Mouse (Mus musculus) frontal cortex, postnatal 25 days (tissue): ENCODE measurements around the gene Kif5c.

Experiments
- DNase-seq, 2 experiments: peaks; one replicate each; pipeline ENCODE4 v3.0.0; 2022; ENCODE audit warnings: low spot score in 2 of 2

Gene Kif5c

DNA sequence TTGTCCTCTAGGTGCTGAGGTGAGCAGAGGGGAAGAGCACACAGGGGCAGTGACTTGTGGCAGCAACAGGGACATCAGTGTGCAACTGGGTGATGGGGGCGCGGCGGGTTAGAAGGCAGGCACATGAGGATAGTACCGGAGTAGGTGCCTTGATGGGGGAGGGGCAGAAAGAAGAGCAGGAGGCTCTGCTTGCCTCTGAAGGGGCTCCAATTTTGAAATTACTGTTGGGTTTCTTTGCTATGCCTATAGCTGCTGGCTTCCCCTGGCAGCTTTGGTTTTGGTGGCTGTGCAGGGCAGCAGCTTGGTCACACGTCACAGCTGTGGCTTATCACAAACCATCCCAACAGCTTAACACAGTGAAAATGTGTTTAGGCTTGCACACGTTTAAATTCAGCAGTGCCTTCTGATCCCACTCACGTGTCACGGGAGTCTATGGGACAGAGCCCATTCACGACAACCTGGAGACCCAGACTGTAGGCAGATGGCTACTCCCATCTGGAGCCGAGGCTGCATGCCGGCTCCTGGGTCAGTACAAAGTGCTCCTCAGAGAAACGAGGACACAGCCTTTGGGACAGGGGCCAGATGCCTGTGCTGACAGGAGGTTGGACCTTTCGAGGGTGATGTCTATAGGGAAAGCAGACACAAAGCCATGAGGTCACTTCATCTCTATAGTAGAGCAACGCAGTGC is 126.1 kb downstream of the Kif5c start:
- DNase-seq: no peak

DNA sequence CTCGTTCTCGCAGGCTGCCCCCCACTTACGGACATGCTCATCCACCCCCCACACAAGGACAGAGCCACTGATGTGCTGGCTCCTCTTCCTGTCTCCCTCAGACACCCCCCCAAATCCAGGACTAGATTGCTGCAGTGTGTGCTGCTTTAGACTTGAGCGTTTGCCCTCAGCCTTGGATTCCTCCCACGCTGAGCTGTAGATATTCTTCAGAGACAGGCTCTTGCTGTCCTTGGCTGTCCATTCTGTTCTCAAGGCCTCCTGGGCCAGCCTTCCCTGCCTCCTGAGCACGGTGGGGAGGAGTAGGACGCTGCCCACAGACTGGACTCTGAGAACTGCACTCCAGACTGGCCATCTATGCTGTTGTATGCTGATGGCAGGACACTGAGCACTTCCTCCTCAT is 127.8 kb downstream of the Kif5c start:
- DNase-seq: no peak

DNA sequence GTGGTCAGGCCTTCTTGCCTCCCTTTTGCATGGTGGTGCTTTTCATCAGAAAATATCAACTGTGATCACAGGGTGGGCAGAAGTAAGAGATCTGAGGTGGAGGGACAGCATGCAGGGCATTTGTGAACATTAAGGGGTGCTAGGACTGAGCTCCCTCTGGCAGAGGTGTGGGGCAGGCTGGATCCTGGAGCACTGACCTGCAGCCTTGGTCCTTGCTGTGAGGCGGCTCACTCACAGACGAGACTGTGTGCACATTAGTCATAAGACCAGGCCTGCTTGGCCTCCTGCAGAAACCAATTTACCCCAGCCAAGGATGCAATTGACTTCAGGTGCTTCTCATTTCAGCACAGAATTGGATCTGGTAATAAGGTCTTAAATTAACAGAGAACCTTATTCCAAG is 128.6 kb downstream of the Kif5c start:
- no peak for DNase-seq

DNA sequence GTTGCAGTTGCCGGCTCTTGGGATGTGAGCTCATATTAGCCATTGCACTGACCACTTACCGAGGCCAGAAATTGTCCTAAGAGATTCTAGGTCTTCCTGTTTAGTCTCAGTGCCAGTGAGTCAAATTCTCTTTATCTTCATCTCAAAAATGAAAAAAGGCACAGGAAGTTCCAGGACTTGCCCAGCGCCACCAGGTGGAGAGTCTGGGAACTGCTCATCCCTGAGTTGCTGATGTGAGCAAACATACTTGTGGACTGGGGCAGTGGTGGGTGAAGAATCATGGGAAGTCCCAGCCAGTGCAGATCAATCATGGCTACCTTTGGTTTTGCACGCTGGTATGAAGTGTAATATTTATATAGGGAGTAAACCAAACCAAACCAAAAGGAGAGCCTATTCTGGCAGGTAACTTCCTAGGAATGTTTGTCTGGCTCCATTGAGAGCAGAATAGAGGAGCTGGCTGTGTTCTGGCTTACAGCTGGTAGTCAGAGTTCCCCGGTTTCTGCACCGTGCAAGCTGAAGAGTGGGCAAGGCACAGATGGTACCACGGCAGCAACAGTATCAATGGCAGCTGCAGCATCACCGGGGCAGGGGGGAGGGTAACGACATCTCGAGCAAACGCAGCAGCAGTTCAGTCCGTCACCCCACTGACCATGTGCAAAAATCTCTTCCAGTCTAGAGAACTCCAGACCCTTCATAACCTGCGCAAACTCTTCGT is 129.7 kb downstream of the Kif5c start:
- peak; percentile 55 to 62 for DNase-seq

DNA sequence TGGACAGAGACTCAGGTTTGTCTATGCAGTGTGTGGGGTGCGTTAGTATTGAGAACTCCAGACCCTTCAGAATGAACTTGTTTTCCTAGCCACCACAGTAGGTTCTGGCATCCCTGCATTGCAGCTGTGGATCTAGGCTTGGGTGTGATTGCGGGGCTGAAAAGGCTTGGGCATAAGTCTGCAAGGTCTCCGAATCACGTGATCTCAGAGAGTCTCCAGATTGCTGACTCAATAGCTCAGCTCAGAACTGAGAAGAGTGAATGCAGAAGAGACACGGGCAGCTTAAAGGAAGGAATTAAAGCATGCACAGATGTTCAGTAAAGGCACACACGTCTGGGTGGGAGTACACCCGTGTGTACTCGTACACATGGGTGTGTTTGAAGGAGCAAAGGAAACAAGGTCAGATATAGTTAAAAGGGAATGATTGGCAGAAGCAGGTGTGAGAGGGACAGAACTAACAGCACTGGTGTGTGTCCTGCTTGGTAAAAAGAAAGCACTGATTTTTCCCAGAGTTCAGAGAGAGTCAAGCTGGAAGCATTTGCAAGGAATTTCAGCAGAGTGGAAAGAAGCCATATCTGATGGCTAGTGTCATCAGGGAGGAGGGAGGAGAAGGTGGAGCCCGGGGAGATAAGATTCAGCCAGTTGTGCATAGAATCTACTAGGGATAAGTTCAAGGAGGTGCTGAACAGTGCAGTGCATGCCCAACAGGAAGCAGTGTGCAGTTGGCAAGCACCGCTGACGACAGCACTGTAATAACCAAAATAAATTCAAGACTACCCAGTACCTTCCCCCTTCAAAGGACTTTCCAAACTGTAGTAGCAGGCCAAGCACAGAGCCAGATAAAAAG is 130.9 kb downstream of the Kif5c start:
- no peak for DNase-seq

DNA sequence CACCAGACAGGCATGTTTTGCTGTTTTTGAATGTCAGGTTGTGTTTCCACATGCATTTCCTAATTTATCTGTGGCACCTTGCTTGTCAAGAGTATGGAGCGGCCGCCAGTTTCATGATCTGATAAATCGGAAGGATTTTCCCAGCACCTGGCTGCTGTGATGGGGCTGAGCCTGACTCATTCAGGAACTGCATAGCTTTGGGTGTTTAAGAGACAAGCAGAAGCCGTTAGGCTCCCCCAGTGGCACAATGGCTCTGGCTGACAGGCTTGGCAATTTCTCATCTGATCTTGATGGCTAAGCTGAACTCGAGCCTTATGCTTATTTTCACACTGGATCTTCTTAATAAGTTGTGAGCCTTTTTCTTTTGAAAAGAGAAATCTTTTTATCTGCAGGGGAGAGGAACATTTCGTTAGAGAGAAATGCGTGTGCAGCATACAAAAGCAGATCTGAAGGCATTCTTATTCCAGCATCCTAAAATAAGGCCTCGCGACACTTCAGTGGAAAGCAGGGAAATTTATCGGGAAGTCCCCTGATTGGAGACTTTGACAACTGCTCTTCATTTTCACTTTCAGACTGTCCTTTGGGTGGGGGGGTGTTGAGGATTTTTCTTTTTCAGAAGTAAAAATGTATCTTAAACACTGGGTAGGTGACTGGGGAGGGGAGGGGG is 132.6 kb downstream of the Kif5c start:
- no peak for DNase-seq

DNA sequence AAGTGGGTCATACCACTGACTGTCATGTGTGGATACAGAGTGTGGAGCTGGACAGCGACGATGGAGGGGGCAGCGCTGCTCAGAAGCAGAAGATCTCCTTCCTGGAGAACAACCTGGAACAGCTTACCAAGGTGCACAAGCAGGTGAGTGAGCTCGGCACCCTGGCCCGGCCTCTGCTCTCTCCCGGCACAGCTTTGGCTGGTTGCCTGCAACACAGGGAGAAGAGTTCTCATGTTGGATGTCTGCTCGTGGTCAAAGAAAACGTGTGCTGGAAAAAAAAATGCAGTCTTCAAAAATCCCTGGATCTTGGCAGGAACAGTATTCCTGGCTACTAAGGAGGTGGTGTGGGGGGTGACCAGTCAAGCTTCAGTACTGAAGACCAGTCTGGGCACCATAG is 133.1 kb downstream of the Kif5c start:
- DNase-seq: no peak

DNA sequence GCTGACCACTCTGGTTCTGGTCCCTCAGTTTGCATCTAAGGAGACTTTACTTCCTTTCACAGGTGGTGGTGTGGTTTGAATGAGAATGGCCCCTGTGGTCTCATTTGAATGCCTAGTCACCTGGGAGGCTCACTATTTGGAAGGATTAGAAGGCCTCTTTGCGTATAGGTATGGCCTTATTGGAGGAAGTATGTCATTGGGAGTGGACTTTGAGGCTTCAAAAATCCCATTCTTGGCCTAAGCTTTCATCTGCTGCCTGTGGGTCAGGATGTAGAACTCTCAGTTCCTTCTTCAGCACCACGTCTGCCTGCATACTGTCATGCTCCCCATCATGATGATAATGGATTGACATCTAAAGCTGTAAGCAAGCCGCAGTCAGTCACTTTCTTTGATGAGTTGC is 134.0 kb downstream of the Kif5c start:
- DNase-seq: no peak

DNA sequence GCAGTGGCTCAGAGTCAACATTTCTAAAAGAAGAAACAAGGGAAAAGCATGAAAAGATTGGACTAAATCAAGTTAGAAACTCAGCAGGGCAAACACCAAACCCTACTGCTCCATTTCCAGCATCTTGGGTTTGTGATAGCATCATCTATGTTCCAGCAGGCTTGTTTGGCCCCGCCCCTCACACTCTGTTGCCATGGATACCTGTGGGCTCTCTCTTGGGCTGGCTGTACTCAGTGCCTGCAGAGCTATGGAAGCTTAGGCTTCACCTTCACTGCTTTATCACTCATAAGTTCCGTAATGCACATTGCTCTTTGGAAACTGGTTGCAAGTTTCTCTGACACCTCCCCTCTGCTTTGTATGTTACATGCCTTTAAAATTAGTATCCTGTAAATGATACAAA is 136.0 kb downstream of the Kif5c start:
- DNase-seq: no peak

DNA sequence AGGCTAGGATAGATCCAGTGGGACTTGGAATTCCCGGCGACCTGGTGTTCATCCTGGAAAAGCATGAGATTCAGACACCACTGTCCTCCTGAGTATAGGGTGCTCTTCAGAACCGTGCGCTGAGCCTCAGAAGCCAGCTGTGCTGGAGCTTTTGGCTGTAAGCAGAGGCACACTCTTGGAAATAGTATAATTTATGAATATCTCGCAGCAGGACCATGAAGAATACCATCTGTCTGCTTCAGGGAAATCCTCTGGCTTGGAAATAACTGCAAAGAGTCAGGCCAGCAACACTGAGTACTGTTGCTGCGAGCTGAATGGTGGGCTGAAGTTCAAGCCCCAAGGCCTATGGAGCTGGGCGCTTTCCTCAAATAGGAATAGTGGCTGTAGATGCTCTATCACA is 138.5 kb downstream of the Kif5c start:
- DNase-seq: no peak

DNA sequence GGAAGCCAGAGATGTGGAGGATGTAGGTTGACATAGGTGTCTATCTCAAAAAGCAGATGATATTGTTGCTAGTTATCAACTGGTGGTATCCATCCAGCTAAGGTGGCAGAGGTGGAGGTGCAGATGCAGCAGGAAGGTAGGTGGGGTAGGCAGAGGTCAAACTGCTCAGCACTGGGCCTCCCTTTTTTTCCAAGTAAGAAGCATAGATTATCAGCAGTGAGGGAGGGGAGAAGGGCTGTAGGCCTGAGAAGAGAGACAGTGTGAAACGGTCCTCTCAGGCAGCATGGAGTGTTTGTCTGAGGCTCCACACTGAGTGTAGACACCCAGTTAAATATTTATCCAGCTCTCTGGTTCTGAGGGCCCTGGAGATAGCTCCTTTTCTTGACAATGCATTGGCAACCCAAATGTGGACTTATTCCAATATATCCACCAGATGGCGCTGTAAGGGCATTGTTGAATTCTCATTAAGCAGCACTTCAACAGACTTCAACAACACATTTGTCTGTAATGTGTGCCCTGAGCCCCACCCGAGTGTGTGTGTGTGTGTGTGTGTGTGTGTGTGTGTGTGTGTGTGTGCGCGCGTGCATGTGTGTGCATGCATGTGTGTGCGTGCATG is 145.3 kb downstream of the Kif5c start:
- DNase-seq: no peak

DNA sequence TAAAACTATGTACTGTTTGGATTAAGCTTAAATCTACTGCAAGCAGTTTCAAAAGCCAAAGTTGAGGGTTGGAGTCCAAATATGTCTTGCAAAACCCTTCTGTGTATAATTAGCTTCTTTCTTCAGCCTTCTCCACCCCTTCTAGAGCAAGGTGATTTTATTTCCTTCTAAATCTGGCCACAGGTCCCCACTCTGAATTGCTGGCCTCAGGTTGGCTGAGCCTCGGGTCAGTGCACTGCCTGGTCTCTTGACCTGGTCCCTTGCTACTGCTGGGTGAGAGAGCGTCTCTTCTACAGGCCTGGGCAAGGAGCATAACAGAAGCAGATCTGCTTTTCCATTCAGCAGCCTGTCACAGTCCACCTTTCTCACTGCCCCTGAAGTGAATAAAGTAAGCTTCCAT is 149.8 kb downstream of the Kif5c start:
- DNase-seq: no peak

DNA sequence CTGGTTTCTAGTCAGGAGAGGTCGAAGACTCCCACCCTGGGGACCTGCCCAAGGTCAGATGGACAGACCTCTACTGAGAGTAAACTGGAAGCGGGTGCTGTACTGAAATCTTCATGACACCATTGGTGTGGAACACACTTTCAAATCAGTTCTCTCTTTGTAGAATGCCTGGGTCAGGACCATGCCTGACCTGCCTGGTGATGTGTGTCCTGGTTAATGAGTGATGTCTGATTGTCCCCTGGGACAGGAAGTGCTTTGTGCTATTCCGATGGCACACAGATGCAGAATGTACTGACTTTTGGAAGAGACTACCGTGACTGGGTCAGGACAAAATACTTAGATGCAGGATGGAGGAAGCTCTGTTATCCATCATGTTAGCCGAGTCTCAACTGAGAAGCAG is 151.3 kb downstream of the Kif5c start:
- no peak for DNase-seq

DNA sequence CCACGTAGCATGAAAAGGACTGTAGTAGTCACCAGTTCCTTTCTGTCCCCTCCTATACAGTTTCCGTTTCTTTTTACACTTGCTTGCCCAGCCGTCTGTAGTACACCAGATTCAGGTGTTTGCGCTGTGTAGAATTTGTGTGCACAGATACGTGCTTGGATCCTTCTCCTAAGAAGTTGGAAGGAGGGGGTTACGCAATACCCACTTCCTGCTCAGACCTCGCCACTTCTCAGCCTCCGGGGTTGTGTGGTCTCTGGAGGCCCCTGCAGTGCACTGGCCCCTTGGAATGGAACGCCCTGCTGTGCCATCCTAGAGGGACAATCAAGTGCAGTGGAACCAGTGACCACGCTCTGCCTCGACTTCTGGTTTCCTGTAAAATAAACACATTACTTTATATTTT is 152.1 kb downstream of the Kif5c start:
- no peak for DNase-seq

DNA sequence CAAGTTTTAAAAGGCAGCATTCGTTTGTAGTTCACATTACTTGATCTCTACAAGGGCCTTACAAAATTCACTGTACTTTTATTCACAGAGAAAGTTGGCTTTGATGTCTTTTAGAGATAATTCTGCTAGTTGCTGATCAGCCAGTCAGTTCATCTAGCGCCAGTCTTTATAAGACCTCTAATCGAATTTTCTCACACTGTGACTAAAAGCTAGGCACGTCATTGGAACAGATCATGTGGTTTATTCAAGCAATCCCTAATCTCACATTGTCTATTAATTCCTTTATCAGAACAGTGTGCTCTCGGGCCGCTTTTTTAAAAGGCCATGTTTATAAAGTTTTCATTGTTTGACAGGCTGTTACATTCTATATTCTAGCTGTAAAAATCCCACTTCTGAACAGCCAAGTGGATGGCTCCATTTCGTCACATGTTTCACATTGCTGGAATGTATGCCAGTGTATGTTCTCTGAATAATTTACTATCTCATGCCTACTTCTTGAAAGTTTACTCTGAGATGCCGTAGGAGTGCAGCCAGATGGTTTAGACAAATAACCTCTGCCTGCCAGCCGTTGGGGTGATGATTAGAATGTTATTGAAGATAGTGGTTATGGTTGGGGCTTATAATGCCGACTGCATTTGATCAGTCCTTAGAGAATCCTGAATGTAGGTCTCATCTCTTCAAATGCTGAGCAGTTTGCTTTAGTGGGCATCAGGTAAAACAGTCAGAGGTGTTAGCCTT is 154.3 kb downstream of the Kif5c start:
- no peak for DNase-seq

DNA sequence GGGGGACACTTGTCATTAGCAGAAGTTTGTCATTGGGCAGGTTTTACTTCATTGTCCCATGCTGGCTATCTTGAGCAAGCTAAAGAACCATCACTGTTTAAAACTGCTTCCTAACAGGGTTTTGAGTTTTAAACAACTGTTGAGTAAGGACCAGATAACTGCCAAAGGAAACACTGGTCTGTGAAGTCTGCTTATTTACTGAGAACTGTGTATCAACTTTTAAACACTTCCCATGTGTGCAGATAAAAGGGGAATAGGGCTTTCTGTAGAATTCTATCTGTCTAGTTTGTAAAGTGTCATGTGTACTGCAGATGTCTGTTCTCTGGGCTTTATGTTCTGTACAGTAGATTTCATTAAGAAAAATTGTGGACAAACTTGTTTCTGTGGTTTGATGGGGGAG is 155.1 kb downstream of the Kif5c start:
- no peak for DNase-seq

DNA sequence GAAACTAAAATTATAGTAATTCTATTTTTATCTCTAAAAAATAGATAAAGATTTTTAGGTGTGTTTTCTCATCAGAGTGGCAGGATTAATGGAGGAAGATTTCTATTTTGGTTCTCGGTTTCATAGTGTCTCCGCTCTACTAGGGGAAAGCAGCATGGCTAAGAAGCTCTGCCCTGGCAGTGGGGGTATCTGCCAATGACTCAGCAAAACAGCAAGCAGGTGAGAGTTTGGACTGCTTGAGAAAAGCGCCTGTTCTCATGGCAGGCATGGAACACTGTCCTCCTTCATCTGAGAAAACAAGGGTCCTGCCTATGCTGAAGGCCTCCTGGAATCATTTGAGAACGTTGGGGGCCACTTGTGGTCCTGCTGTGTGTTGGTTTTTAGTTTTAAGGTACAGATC is 156.1 kb downstream of the Kif5c start:
- DNase-seq: no peak

DNA sequence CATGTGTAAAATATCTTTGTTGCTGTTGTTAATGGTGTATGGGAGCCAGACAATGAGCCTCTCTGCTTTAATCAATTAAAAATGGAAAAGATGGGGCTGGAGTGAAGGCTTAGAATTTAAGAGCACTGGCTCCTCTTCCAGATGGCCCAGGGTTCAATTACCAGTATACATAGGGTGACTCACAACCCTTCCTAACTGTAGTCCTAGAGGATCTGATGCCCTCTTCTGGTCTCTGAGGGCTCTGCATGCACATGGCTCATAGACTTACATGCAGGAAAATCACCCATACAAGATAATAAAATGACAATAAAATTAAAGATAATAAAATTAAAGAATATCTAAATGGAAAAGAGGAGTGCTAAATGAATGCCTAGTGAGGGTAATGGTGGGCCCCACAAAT is 156.6 kb downstream of the Kif5c start:
- no peak for DNase-seq

DNA sequence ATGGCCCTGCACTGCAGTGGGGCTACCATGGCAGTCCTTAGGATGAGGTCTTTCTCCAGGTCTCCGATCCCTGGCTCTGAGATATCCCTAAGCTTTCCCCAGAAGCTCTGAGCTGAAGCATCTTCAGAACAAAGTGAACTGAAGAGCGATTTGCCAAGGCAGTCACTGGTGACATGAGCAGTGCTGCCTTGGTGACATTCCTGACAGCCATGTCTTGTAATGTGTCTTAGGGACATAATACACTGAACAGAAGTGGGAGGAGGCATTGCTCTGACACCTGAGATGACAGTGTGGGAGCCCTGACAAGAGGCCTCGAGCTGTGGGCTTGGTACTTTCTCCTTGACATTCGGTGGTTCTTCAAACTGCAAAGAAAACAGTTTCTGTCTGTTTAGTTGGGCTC is 157.3 kb downstream of the Kif5c start:
- DNase-seq: no peak

DNA sequence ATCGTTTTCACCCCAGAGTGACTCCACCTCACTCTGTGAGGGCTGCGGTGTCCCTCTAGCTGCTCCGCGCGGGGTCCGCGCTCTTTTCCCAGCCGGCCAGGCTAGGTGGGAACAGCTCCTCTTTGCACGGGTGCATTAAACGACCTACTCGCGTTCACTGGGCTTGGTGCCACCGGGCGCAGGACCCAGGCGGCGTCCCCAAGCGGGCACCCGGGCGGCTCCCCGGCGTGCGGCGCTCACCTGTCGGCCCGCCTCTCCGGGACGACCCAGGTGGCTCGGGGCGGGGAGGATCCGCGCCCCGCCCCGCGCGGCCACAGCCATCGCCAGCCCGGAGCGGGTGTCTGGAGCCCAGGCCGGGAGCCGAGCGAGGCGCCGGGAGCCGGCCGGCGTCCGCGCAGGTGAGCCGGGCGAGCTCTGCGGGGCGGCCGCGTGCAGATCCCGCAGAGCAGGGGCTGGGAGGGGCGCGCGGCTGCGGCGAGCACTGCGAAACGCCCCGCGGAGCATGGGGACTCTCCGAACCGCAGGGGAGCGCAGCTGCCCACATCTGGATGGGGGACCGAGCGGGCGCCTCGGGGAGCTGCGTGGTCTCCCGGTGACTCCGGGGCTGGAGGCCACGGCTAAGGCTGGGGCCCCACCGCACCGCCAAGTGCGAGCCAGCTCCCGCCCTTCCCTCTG is 168.4 kb downstream of the Kif5c start, which contains the start of gene Lypd6b:
TSS of gene Lypd6b (plus strand) at position 313 of the 675 bp plus-strand sequence.
- no peak for DNase-seq

DNA sequence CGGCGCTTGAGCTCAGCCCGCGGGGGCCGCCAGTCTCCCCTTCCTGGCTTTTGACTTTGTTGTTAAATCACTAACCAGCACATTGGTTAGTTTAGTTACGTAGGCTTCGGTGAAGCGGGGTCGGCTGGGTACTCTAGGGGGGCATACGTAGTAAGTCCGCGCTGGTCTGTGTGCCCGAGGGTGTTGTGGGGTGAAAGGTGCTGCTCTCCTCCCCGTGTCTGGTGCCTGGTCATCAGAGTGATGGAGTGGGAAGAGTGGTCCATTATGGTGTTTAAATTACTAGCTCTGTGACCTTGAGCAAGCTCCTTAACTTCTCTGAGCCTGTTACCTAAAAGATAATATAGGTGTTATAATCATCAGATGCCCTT is 168.9 kb downstream of the Kif5c start:
- no peak for DNase-seq
